Mouse (Mus musculus): ENCODE measurements at regions not wholly inside any gene's neighbourhood (a gene's known extent, or its start where the extent isn't known, plus 50 kb on each side); places are given as distances from the start of the nearest gene placed in this dataset.

DNA sequence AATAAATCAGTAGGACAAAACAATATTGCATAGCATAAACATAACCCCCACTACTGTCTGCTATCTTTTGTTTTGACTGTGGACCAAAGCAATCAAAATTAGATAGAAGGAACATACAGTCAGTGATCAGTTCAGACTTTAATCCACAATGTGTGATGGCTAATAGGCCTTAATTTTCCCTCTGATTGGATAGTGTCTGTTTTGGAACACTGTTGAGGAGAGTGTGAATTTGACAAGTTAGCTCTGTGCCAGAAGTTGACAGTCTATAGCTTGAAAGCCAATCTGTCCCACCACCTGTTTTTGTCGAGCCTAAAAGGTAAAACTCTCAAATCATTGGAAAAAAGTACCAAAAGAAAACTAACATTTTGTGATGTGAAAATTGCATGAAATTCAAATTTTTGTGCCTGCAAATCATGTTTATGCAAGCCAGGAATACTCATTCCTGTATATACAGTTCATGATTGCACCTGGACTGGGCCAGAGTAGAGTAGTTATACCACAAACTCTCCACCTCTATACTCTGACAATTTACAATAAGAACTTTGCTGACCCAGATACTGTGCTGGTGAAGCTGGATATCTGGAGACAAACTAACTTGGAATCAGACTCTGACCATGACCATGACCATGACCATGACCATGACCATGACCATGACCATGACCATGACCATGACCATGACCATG, 50.1 kb upstream of the Ptprz1 start:
- Histone ChIP-seq H3K9ac (ENCODE audit: insufficient read depth, low read depth, low read length, poor library complexity, severe bottlenecking) (no peak overlapping the region), H3K9me3 (ENCODE audit: control insufficient read depth, insufficient read depth, low read depth, low read length) (no peaks in the 10 kb centered on the region), H3K36me3 (ENCODE audit: control insufficient read depth, insufficient read depth, low read length, poor library complexity, severe bottlenecking) (no peaks in the 10 kb centered on the region), H3K4me1 (ENCODE audit: control insufficient read depth in 2 of 2, insufficient read depth in 2 of 2, low read length in 2 of 2, poor library complexity in 1 of 2) (no peaks in the 10 kb centered on the region), H3K4me3 (ENCODE audit: insufficient read depth in 1 of 2, low read depth in 1 of 2, low read length in 2 of 2, poor library complexity in 1 of 2, severe bottlenecking in 1 of 2) (no peak overlapping the region), H3K27ac (ENCODE audit: insufficient read depth, low read depth, low read length, poor library complexity, severe bottlenecking) (no peak overlapping the region)
- DNase-seq (ENCODE audit: low read depth, low spot score) = no peak
- TF ChIP-seq CHD2 (IDR thresholded peaks at IDR 0.05; ENCODE audit: low read depth, low read length) (no peak), ZNF384 (IDR thresholded peaks at IDR 0.05; ENCODE audit: low read depth, low read length) (no peak), HCFC1 (IDR thresholded peaks at IDR 0.05; ENCODE audit: borderline replicate concordance, insufficient read depth, low read length) (no peak), MAFK (IDR thresholded peaks at IDR 0.05; ENCODE audit: insufficient read depth, low read depth, low read length) (no peak), ZC3H11A (IDR thresholded peaks at IDR 0.05; ENCODE audit: borderline replicate concordance, low read depth, low read length) (no peak)
- in situ Hi-C loops (cut with MboI; ENCODE audit: low sequenced_read_pairs in 2 of 2, unreplicated experiment in 2 of 2) = no loop called here

Data from ES-E14 (cell line).